Mouse (Mus musculus) right cerebral cortex, adult 18-20 months (tissue): ENCODE results near the gene Mroh2a.

Experiments
- DNase-seq: peaks from one replicate; pipeline ENCODE4 v3.0.0; 2022; ENCODE audit warnings: mixed read lengths

Gene Mroh2a

GRCm38 (mm10) chr1:88279111-88280005 is 52.6 kb downstream of the Mroh2a start:
- no peak for DNase-seq

GRCm38 (mm10) chr1:88280006-88280690 is 53.4 kb downstream of the Mroh2a start:
- DNase-seq: no peak

DNA sequence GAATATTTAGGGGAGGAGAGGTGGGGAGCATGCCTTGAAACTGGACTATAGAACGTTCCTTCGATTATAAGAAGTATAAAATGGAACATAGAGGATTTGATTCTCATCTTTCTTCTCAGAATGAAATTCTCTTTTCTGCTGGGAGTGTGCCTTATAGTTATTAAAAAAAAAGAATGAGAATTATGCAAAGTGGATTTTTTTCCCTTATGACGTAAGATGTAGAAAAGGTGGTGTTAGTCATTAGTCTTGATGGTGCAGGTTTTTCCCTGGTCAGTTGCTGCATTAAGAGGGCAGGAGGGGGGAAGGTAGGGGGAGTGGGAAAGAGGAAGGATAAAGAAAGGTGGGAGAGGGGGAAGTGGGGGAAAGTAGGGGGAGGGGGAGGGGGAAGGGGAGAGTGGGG is 55.5 kb downstream of the Mroh2a start:
- no peak for DNase-seq

GRCm38 (mm10) chr1:88283376-88284227 is 56.8 kb downstream of the Mroh2a start:
- no peak for DNase-seq

DNA sequence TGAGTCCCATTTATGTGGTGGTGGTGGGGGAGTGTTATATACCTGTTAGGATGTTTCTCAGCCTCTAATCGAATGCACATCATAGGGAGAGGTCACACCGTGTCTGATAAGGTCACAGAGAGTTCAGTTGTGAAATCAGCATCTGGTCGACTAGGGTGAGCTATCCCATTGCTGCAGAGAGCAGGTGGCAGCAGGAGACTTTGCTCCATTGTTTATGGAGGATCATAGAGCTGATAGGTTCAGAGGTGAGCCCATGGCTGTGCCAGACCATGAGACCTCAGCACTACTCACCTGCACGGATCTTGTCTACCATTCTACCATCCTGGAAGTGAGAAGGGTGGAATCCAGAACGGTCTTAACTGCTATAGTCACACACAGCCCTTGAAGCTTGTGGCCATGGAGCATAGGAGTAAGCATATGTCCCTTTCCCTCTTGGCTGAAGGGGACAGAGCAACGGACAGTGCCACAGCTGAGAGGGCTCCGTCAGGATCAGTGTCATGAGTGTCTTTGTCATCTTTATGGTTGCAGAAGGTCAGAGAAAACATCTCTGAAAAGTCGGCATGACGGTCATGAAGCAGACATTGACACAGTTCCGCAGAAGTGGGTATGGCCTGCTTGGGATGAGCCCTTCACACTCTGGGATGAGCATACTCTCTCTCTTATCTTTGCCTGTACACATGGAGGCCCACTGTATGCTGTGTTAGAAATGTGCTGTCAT is 57.6 kb downstream of the Mroh2a start:
- DNase-seq: no peak

DNA sequence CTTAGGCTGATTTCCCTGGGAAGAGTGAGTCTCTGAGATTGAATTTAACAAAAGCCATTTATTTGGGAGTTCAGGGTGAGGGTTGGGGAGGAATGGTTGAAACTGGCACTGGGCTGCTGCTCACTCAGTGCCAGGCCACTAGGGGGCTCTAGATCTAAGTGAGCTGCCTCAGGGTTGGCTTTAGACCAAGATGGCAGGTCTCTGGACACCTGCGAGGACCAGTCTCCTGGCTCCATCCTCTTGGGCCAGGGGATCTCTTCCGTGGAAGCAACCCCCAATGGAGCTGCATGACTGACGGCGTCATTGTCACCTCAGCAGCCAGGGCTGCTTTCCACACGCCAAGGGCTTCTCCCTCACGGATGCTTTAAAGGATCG is 58.1 kb downstream of the Mroh2a start:
- DNase-seq: no peak

DNA sequence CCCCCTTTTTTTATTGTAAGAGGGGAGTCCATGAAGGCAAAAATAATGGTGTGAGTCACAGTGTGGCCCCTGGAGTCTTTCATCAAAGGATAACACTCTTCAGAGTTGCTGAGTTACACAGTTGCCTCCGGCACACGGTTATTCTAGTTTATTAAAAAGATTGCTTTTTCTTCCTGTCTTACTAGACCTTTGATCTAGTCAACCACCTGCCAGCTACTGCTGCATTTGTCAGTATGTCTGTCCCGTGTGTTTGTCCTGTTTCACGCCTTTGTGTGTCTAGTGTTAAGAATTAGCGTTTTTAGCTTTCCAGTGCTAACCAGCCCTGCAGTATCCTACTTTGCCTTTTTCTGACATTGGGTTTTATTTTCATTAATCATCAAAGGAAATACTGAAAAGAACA is 58.9 kb downstream of the Mroh2a start:
- no peak for DNase-seq

DNA sequence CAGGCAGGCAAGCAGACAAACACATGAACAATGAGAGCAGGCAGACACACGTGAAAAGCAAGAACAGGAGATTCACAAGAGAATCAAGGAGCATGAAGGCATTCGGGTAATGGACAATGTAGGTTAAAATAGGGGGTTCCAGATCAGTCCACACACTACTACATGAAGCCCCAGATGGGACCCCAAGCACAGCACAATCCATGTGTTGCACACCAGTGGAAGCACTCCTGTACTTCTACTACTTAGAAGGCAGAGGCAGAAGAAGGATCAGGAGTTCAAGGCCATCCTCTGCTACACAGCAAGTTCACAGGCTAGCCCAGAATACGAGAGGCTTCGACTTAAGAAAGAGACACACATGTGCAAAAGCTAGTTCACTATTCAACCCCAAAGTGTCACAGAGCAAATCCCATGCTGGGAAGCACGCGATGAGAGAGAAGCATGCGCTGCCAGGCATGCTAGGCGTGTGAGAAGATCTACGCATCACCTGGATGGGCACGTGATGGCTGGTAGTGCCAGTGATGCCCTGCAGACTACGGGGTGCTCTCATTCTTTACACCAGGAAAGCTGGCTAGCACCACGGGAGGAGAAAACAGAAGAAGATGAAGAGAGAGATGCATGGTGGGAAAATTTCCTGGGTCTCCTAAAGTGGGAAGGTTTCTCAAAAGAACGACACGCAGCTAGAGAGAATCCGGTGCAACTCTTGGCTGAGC is 59.5 kb downstream of the Mroh2a start:
- DNase-seq: no peak

- no peak for DNase-seq
These were observed 60.3 kb downstream of the Mroh2a start for GRCm38 (mm10) chr1:88286887-88287696.

DNA sequence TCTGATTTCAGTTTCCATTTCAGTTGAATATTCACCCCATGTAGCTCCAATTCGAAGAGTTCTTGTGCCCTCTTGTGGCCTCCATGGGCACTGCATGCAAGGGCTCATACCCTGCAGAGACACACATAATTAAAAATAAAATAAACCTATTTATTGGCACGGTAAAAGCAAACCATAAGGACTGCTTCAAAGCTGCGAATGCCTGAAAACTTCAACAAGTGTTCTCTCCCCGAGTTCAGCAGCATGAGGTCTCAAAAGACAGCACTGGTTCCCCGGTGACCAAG is 60.9 kb downstream of the Mroh2a start:
- DNase-seq: no peak

GRCm38 (mm10) chr1:88288056-88288788 is 61.4 kb downstream of the Mroh2a start:
- no peak for DNase-seq

- no peak for DNase-seq
These were observed 62.0 kb downstream of the Mroh2a start for GRCm38 (mm10) chr1:88288789-88289127.

DNA sequence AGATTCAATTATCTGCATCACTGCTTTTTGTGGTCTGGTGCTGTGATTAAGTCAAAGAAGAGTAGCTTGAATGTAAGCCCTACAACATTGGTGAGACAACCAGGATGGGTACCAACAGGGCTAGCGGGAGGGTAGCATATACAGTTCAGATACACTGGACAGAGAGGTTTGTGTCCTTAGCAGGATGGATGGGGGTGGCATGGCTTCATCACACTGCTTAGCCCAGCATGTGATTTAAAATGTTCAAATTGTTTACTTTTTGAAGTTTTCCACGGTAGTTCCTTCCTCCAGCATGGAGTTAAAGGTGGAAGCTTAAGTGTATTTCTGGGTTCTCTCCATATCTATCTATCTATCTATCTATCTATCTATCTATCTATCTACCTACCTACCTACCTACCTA is 62.4 kb downstream of the Mroh2a start:
- DNase-seq: no peak

DNA sequence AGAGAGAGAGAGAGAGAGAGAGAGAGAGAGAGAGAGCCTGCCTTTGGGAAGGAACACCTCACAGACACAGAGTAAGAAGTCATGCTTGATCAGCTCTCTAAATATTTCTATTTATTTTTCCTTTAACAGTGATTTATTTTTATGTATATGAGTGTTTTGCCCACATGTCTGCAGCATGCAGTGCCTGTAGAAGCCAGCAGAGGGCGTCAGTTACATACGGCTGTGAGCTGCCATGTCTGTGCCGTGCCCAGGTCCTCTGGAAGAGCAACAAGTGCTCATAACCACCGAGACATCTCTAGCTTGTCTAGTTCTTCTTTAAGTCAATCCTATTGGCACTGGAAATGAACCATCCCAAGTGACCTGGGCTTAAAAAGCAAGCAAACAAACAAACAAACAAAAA is 63.1 kb downstream of the Mroh2a start:
- DNase-seq: no peak

- no peak for DNase-seq
These were observed 63.7 kb downstream of the Mroh2a start for GRCm38 (mm10) chr1:88290511-88290910.

- DNase-seq: no peak
These were observed 64.7 kb downstream of the Mroh2a start for GRCm38 (mm10) chr1:88291409-88292005.

DNA sequence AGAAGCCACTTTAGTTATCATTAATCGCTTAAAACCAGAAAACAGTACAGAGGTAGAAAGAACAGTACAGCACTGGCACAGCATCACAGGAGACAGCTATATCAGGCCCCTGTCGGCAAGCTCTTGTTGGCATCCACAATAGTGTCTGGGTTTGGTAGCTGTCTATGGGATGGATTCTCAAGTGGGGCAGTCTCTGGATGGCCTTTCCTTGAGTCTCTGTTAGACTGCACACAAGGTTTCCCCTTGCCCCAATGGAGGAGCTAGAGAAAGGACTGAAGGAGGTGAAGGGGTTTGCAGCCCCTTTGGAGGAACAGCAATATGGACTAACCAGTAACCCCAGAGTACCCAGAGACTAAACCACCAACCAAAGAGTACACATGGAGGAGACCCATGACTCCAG is 65.3 kb downstream of the Mroh2a start:
- no peak for DNase-seq

GRCm38 (mm10) chr1:88294650-88295049 is 67.9 kb downstream of the Mroh2a start:
- DNase-seq: no peak

- no peak for DNase-seq
These were observed 69.6 kb downstream of the Mroh2a start for GRCm38 (mm10) chr1:88296171-88296920.
